Mouse (Mus musculus) megakaryocyte, embryonic 14.5 days (primary cell): ENCODE measurements around the gene Hdc. TPM values are rescaled to one million over a fixed set of nuclear protein-coding genes. Genes with fewer than 3 reads are reported as not detected.

Experiments used
- H3K27me3 ChIP-seq: replicated peaks from 2 replicates; pipeline ENCODE3; 2012; ENCODE audit warnings: inconsistent platforms
- H3K36me3 ChIP-seq: replicated peaks from 2 replicates; pipeline ENCODE3; 2012; ENCODE audit warnings: low read length, inconsistent platforms, mixed read lengths
- H3K4me1 ChIP-seq: 2 replicates; pipeline ENCODE4 v1.6.1; 2012; ENCODE audit warnings: inconsistent platforms
- H3K4me3 ChIP-seq: replicated peaks from 2 replicates; pipeline ENCODE3; 2012; ENCODE audit warnings: moderate library complexity, mild to moderate bottlenecking, inconsistent platforms
- H3K9me3 ChIP-seq: 2 replicates; pipeline ENCODE4 v1.6.1; 2012; ENCODE audit warnings: inconsistent platforms
- FLI1 ChIP-seq: IDR thresholded peaks from 2 replicates; pipeline ENCODE4 v1.6.1; 2012; ENCODE audit warnings: low read length, inconsistent platforms, mixed read lengths
- GATA1 ChIP-seq: IDR thresholded peaks from 3 replicates; pipeline ENCODE4 v1.6.1; 2012; ENCODE audit warnings: mixed read lengths, low read length, inconsistent platforms, borderline replicate concordance
- polyA plus RNA-seq: library from polyadenylated mRNA; stranded (reverse); fragments of >175 nt; gene quantifications from 2 replicates; pipeline ENCODE4 v1.2.3, GENCODE M21; 2012; ENCODE audit warnings: low replicate concordance; ENCODE audit not compliant: insufficient read depth

Hdc gene
- polyA plus RNA-seq, 1 experiment = 8.8 TPM

GRCm38 (mm10) chr2:126563411-126564105 lies 55.5 kb downstream of the Hdc start:
- H3K27me3 ChIP-seq = peaks cover 21% of the 10 kb centered on the region
- H3K4me3 ChIP-seq = no peak overlapping the region
- H3K9me3 ChIP-seq = no peaks in the 10 kb centered on the region
- TF ChIP-seq GATA1 (no peak), FLI1 (no peak)
- H3K4me1 ChIP-seq = no peaks in the 10 kb centered on the region
- H3K36me3 ChIP-seq = no peaks in the 10 kb centered on the region

GRCm38 (mm10) chr2:126560094-126560493 lies 59.0 kb downstream of the Hdc start:
- Histone ChIP-seq H3K36me3 (no peaks in the 10 kb centered on the region), H3K4me3 (no peak overlapping the region), H3K27me3 (peaks cover 38% of the 10 kb centered on the region), H3K9me3 (no peaks in the 10 kb centered on the region), H3K4me1 (no peaks in the 10 kb centered on the region)
- no peak for TF ChIP-seq GATA1
- no peak for TF ChIP-seq FLI1

- peaks cover 79% of the 10 kb centered on the region for H3K27me3 ChIP-seq
- no peak for TF ChIP-seq GATA1
- H3K9me3 ChIP-seq = peaks cover 8% of the 10 kb centered on the region; the same call in 1 of the 2 replicates
- H3K36me3 ChIP-seq = no peaks in the 10 kb centered on the region
- no peak overlapping the region for H3K4me3 ChIP-seq
- peaks cover 19% of the 10 kb centered on the region for H3K4me1 ChIP-seq
Observed at GRCm38 (mm10) chr2:126555533-126555932, 63.6 kb downstream of the Hdc start.

GRCm38 (mm10) chr2:126553291-126553639 lies 65.8 kb downstream of the Hdc start:
- peaks cover 66% of the 10 kb centered on the region for H3K27me3 ChIP-seq
- H3K9me3 ChIP-seq = peaks cover 8% of the 10 kb centered on the region; the same call in 1 of the 2 replicates
- H3K4me1 ChIP-seq = peaks cover 26% of the 10 kb centered on the region
- H3K36me3 ChIP-seq = no peaks in the 10 kb centered on the region
- H3K4me3 ChIP-seq = peak overlapping the region; percentile 90
- TF ChIP-seq FLI1 = no peak
- no peak for TF ChIP-seq GATA1

- Histone ChIP-seq H3K4me3 (peak within 1 kb of the TSS; percentile 90), H3K9me3 (peaks cover 8% of the 10 kb centered on the region; the same call in 1 of the 2 replicates), H3K27me3 (peaks cover 64% of the 10 kb centered on the region), H3K36me3 (no peaks in the 10 kb centered on the region), H3K4me1 (peaks cover 33% of the 10 kb centered on the region)
- TF ChIP-seq FLI1 = no peak
- no peak for TF ChIP-seq GATA1
Observed at GRCm38 (mm10) chr2:126552357-126553290, 66.5 kb downstream of the Hdc start, which contains the start of gene Slc27a2. Gene Slc27a2 (plus strand): TSS chr2:126552407.

GRCm38 (mm10) chr2:126551896-126552295 lies 67.2 kb downstream of the Hdc start:
- Histone ChIP-seq H3K27me3 (peaks cover 60% of the 10 kb centered on the region), H3K4me1 (peaks cover 34% of the 10 kb centered on the region), H3K36me3 (no peaks in the 10 kb centered on the region), H3K4me3 (peak overlapping the region; percentile 50), H3K9me3 (peaks cover 8% of the 10 kb centered on the region; the same call in 1 of the 2 replicates)
- TF ChIP-seq FLI1 = no peak
- no peak for TF ChIP-seq GATA1

GRCm38 (mm10) chr2:126551244-126551890 lies 67.7 kb downstream of the Hdc start:
- Histone ChIP-seq H3K36me3 (no peaks in the 10 kb centered on the region), H3K4me3 (no peak overlapping the region), H3K27me3 (peaks cover 55% of the 10 kb centered on the region), H3K9me3 (peaks cover 8% of the 10 kb centered on the region; the same call in 1 of the 2 replicates), H3K4me1 (peaks cover 38% of the 10 kb centered on the region)
- TF ChIP-seq GATA1 (no peak), FLI1 (no peak)

GRCm38 (mm10) chr2:126549681-126550080 lies 69.4 kb downstream of the Hdc start:
- TF ChIP-seq FLI1 (no peak), GATA1 (no peak)
- Histone ChIP-seq H3K36me3 (no peaks in the 10 kb centered on the region), H3K4me1 (peaks cover 47% of the 10 kb centered on the region), H3K27me3 (peaks cover 40% of the 10 kb centered on the region), H3K4me3 (no peak overlapping the region), H3K9me3 (peaks cover 8% of the 10 kb centered on the region; the same call in 1 of the 2 replicates)

- no peaks in the 10 kb centered on the region for H3K36me3 ChIP-seq
- H3K9me3 ChIP-seq = peaks cover 8% of the 10 kb centered on the region; the same call in 1 of the 2 replicates
- peaks cover 9% of the 10 kb centered on the region for H3K27me3 ChIP-seq
- H3K4me3 ChIP-seq = no peak overlapping the region
- TF ChIP-seq FLI1 (no peak), GATA1 (no peak)
- H3K4me1 ChIP-seq = peaks cover 53% of the 10 kb centered on the region
Observed at GRCm38 (mm10) chr2:126546392-126546791, 72.7 kb downstream of the Hdc start.
